Comparison of ENCODE assay signal across 8 mouse cellular contexts in genomic region chr8:66486084-66486763, GRCm38 (mm10). TPM values are rescaled to one million over a fixed set of nuclear protein-coding genes. Genes with fewer than 3 reads are reported as not detected.
DNase-seq lines count a peak whose midpoint lies in the region; ATAC-seq and TF ChIP-seq lines count a peak whose summit lies in the region.

Gene Tma16 (minus strand): TSS chr8:66486530.

- no peak for TF ChIP-seq CTCF in ES-Bruce4 (IDR thresholded peaks at IDR 0.05; ENCODE audit: low read depth, low read length)

- 0 out of 2 replicates have a peak, but pooled peaks have one; percentile 39 for TF ChIP-seq EP300 in ES-Bruce4 (IDR thresholded peaks at IDR 0.05; ENCODE audit: insufficient read depth, low read depth, low read length)

- DNase-seq in forebrain, embryonic 14.5 days (ENCODE audit: low spot score) = peak; percentile 90
- peak; percentile 74 to 84 for DNase-seq in heart, postnatal 14 days
- DNase-seq in layer of hippocampus, adult 11-12 months (ENCODE audit: low spot score) = peak; percentile 86
- peak; percentile 71 to 76 for DNase-seq in lung, adult 18-20 months
- DNase-seq in testis, postnatal 14 days (ENCODE audit: low spot score) = peak; percentile 85

- peak within 1 kb of the TSS; percentile 91 for H3K9ac ChIP-seq in ES-Bruce4 (ENCODE audit: low read depth, poor library complexity, severe bottlenecking)
- peak within 1 kb of the TSS; percentile 76 for H3K9ac ChIP-seq in forebrain, embryonic 14.5 days (ENCODE audit: low read length)
- peak within 1 kb of the TSS; percentile 91 for H3K9ac ChIP-seq in neural tube, embryonic 15.5 days (replicated peaks)

- H3K27ac ChIP-seq in ES-Bruce4 (ENCODE audit: insufficient read depth, low read length) = no peak within 1 kb of the TSS
- 0 out of 2 replicates have a peak within 1 kb of the TSS, but pooled peaks have one; percentile 44 for H3K27ac ChIP-seq in forebrain, embryonic 14.5 days (ENCODE audit: low read depth, low read length)
- H3K27ac ChIP-seq in neural tube, embryonic 15.5 days (replicated peaks) = peak within 1 kb of the TSS; percentile 85

- peaks cover 32% of the 10 kb centered on the region for H3K36me3 ChIP-seq in ES-Bruce4 (ENCODE audit: control insufficient read depth, insufficient read depth, low read length, poor library complexity, severe bottlenecking)
- peaks cover 18% of the 10 kb centered on the region for H3K36me3 ChIP-seq in forebrain, embryonic 14.5 days (ENCODE audit: control insufficient read depth, insufficient read depth, low read length)
- peaks cover 20% of the 10 kb centered on the region for H3K36me3 ChIP-seq in neural tube, embryonic 15.5 days

- under 1% methylated on average over 43 of the region's 45 CpGs for WGBS in forebrain, embryonic 14.5 days
- under 1% methylated on average over 45 of the region's 45 CpGs for WGBS in neural tube, embryonic 15.5 days

- H3K4me3 ChIP-seq in ES-Bruce4 (ENCODE audit: low read depth, low read length) = peak within 1 kb of the TSS; percentile 99
- peak within 1 kb of the TSS; percentile 68 for H3K4me3 ChIP-seq in forebrain, embryonic 14.5 days (ENCODE audit: low read depth, low read length)
- peak within 1 kb of the TSS; percentile 99 for H3K4me3 ChIP-seq in neural tube, embryonic 15.5 days (replicated peaks)

- ATAC-seq in cerebellum, adult (ENCODE audit: insufficient number of reproducible peaks, low FRiP score, low TSS enrichment) = peak; percentile 90
- ATAC-seq in forebrain, embryonic 14.5 days = peak; percentile 97
- peak; percentile 98 for ATAC-seq in neural tube, embryonic 15.5 days (ENCODE audit: low FRiP score)

- H3K27me3 ChIP-seq in ES-Bruce4 (ENCODE audit: control insufficient read depth, insufficient read depth, low read length, poor library complexity, severe bottlenecking) = no peaks in the 10 kb centered on the region
- H3K27me3 ChIP-seq in forebrain, embryonic 14.5 days (replicated peaks; ENCODE audit: control insufficient read depth, insufficient read depth, low read length) = no peaks in the 10 kb centered on the region
- no peaks in the 10 kb centered on the region for H3K27me3 ChIP-seq in neural tube, embryonic 15.5 days (replicated peaks)

- TF ChIP-seq POLR2A in ES-Bruce4 (IDR thresholded peaks at IDR 0.05; ENCODE audit: insufficient read depth, low read length) = no peak

- intact Hi-C loops in heart, postnatal 14 days (cut with DNase I) = no loop called here

- H3K9me3 ChIP-seq in ES-Bruce4 (replicated peaks; ENCODE audit: control insufficient read depth, insufficient read depth, low read length, poor library complexity, severe bottlenecking) = no peaks in the 10 kb centered on the region
- H3K9me3 ChIP-seq in forebrain, embryonic 14.5 days (replicated peaks; ENCODE audit: control insufficient read depth, low read length) = no peaks in the 10 kb centered on the region
- no peaks in the 10 kb centered on the region for H3K9me3 ChIP-seq in neural tube, embryonic 15.5 days (replicated peaks)

- H3K4me1 ChIP-seq in ES-Bruce4 (ENCODE audit: control insufficient read depth, insufficient read depth, low read length) = no peaks in the 10 kb centered on the region
- 0 out of 2 replicates have a peak, but pooled peaks cover 2% of the 10 kb centered on the region for H3K4me1 ChIP-seq in forebrain, embryonic 14.5 days (ENCODE audit: control insufficient read depth, insufficient read depth, low read length)
- H3K4me1 ChIP-seq in neural tube, embryonic 15.5 days = peaks cover 12% of the 10 kb centered on the region

- peak within 1 kb of the TSS; percentile 69 for H3K4me2 ChIP-seq in forebrain, embryonic 14.5 days (ENCODE audit: low read length)
- peak within 1 kb of the TSS; percentile 60 for H3K4me2 ChIP-seq in neural tube, embryonic 15.5 days

RNA-seq across cellular contexts. Expression of gene Tma16, which starts in this region (rescaled TPM):
- 32.7 and 39.1 TPM in 2 replicates for polyA plus RNA-seq in ES-Bruce4 (2011; ENCODE audit: insufficient read depth, insufficient read length, low read depth, missing spikeins)
- 7.6 and 10.0 TPM in 2 replicates for polyA plus RNA-seq in forebrain, embryonic 14.5 days (2014; fragmentation: Nextera tagmentation; extraction: Ambion mirVana)
- total RNA-seq in heart, postnatal 14 days (2021) = 1 to 10 TPM; 3.8 to 4.0 TPM
- polyA plus RNA-seq in neural tube, embryonic 15.5 days (2015; fragmentation: Nextera tagmentation; extraction: Ambion mirVana) = 10.8 and 12.2 TPM in 2 replicates
